Mouse (Mus musculus): ENCODE results near the gene Drg1.
A peak's percentile ranks its signal among the peaks of the same experiment; 100 is the strongest.
"Not testable (repeated sequence)": the region's sequence is repeated elsewhere in the genome, so short reads cannot be mapped to it uniquely, and the experiment has no call there.

Gene Drg1

GRCm38 (mm10) chr11:3166321-3166720 lies 99.9 kb downstream of the Drg1 start:
- DNase-seq (ENCODE audit: low read depth) = peak; percentile 18

- DNase-seq (ENCODE audit: low read depth) = peak; percentile 48
Measured at GRCm38 (mm10) chr11:3165210-3165782, 100.9 kb downstream of the Drg1 start.

GRCm38 (mm10) chr11:3163661-3164060 lies 102.6 kb downstream of the Drg1 start:
- peak; percentile 14 for DNase-seq (ENCODE audit: low read depth)

DNA sequence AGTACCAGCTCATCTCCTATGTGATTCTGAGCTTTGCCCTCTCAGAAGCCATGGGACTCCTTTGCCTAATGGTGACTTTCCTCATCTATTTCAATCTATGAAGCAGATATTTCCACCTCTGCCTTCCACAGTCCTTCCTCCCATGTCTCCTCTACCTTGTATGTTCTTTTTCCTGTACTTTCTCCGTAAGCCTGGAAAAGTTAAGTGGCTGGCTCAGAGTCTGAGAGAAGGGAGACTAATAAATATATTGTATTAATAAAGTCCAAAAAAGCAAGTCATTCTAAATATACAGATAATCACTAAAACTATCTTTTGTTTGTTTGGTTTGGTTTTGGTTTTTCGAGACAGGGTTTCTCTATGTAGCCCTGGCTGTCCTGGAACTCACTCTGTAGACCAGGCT lies 103.1 kb downstream of the Drg1 start:
- DNase-seq (ENCODE audit: low read depth) = peak; percentile 19

- DNase-seq (ENCODE audit: low read depth) = peak; percentile 32
Measured at GRCm38 (mm10) chr11:3162236-3162897, 103.8 kb downstream of the Drg1 start.

DNA sequence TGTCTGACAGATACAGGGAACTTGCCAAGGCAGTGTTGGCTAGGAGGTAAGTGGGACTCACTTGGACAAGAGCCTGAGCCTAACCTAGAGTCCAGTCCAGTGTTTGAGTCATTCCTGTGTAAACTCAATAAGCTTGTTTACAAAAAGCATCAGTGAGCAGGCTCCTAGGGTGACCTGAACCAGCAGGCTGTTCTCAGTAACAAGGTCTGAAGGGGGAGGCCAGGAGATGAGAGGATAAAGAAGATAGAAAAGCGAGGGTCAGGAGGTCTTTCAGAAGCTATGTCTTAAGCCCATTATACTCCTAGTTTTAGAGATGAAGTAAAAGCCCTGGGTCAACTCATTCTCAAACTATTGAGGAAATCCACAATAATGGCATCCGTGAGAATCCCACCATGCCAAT lies 104.8 kb downstream of the Drg1 start:
- peak; percentile 14 for DNase-seq (ENCODE audit: low read depth)

DNA sequence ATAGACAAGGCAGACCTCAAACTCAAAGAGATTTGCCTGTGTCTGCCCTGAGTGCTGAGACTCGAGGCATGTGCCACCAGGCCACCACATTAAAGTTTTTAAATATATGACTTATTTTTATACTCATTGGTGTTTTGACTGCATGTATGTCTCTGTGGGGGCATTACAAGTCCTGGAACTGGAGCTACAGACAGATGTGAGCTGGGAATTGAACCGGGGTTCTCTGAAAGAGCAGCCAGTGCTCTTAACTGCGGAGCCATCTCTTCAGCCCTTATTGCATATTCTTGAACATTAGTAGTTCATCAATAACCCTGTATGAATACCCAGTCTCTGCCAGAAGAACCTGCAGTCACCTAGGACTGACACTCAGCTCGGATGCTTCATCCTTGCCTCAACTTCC lies 107.4 kb downstream of the Drg1 start:
- DNase-seq (ENCODE audit: low read depth) = not testable (repeated sequence)

- DNase-seq (ENCODE audit: low read depth) = peak; percentile 40
Measured at GRCm38 (mm10) chr11:3157996-3158395, 108.2 kb downstream of the Drg1 start.

DNA sequence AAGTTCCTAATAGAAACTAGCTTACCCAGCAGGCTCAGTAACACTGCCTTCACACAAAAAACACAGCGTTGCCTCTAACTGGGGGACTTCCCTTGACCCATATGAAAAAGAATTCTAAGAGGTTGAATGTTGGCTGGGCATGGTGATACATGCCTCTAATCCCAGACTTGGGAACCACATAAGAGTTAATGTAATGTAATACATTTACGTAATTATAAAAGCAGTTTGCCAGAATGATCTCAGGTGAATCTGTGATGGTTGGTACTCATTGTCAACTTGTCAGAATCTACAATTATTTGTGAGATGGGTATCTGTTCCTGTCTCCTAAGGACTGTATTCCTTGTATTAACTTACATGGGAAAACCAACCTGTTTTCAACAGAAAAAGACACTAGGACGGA lies 109.2 kb downstream of the Drg1 start:
- DNase-seq (ENCODE audit: low read depth) = not testable (repeated sequence)

DNA sequence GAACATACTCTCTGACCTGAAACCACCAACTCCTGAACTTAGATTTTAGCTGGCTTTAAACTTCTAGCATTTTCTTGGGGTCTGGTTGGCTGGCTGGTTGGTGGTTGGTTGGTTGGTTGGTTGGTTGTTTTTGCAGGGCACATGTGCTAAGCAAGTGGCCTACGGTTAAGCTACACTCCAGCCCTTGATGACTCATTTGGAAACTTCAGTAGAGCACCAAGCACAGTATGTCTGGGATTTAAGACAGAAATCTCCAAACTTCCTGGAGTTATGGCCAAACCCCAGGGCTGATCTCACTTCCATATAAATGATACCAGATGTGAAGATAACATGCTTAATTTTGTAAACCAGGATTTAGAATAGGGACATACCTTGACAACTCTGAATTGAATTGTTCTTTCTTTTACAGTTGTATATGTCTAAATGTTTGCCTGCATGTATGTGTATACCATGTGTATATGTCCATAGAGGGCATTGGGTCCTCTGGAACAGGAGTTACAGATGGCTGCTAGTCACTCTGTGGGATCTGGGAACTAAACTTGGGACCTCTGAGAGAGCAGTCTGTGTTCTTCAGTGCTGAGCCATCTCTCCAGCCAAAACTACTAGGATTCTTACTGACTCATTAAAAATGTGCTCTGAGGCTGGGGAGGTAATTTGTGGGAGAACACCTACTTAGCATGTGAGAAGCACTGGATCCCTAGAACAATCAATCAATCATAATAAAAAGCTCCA lies 112.4 kb downstream of the Drg1 start:
- peak; percentile 27 for DNase-seq (ENCODE audit: low read depth)

GRCm38 (mm10) chr11:3151358-3151757 lies 114.9 kb downstream of the Drg1 start:
- DNase-seq (ENCODE audit: low read depth) = not testable (repeated sequence)

DNA sequence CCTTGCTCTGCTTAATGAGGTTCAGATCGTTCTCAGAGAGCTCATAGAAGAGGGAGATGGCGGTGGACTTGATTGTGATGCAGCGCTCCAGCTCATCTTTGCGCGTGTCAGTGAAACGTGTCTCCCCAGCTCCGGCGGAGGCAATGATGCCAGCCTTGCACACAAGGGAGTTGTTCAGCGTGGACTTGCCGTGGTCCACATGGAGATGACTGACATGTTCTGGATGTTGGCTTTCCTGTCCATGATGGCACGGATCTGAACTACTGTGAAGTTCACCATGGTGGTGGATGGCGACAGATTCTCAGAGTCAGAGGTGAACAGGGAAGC lies 115.6 kb downstream of the Drg1 start:
- not testable (repeated sequence) for DNase-seq (ENCODE audit: low read depth)

DNA sequence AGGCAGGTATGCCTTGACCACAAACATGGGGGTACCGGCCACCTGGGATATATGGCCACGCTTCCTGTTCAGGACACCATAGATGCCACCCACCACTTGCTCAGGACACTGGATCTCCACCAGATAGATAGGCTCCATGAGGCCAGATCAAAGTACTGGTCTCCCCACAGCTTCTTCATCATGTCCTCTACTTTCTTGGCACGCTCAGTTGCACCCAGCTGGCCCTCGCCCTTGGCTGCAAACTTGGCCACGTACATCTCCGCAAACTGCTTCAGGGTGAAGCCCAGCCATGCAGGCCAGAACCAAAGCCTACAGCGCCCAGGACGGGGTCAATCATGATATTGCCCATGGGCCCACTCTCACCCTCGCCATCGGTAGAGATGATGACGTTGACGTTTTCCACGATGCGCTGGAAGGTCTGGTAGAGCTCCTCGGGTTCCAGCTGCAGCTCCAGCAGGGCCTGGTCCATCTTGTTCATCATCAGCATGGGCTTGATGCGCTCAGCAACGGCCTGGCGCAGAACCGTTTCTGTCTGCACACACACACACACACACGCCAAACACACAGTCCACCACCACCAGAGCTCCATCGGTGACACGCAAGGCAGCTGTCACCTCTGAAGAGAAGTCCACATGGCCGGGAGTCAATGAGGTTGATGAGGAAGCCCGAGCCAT lies 116.1 kb downstream of the Drg1 start:
- DNase-seq (ENCODE audit: low read depth) = not testable (repeated sequence)

GRCm38 (mm10) chr11:3149471-3149870 lies 116.7 kb downstream of the Drg1 start:
- DNase-seq (ENCODE audit: low read depth) = not testable (repeated sequence)

GRCm38 (mm10) chr11:3146806-3147205 lies 119.4 kb downstream of the Drg1 start:
- not testable (repeated sequence) for DNase-seq (ENCODE audit: low read depth)

DNA sequence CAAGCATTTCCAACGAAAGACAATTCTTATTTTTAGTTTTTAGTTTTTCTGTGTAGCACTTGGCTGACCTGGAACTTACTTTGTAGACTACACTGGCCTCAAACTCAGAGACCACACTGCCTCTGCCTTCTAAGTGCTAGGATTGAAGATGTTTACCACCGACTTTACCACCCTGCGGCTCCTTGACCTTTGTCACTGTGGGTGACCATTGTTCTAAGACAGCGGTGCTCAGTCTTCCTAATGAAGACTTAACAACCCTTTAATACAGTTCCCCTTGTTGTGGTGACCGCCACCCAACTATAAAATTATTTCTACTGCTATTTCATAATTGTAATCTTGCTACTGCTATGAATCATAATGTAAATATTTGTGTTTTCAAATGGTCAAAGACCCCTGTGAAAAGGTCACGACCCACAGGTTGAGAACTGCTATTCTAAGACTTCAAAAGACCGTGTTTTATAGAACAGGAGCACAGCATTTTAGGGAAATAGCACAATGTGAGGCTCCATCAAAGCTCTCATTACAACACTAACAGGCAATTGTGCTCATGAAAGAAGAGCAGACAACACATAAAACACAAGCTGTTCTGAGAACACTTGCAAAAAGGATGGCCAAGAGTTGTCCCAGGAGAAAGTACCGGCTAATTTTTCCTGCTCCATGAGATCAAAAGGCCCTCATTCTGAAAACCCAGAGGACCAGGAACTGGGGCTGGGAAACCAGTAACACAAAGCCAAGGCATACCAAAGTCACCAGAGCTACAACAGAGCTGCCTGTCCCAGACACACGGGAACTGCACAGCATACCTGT lies 120.7 kb downstream of the Drg1 start:
- peak; percentile 21 for DNase-seq (ENCODE audit: low read depth)

GRCm38 (mm10) chr11:3143984-3144383 lies 122.2 kb downstream of the Drg1 start:
- not testable (repeated sequence) for DNase-seq (ENCODE audit: low read depth)

- not testable (repeated sequence) for DNase-seq (ENCODE audit: low read depth)
Measured at GRCm38 (mm10) chr11:3142413-3142812, 123.8 kb downstream of the Drg1 start.

DNA sequence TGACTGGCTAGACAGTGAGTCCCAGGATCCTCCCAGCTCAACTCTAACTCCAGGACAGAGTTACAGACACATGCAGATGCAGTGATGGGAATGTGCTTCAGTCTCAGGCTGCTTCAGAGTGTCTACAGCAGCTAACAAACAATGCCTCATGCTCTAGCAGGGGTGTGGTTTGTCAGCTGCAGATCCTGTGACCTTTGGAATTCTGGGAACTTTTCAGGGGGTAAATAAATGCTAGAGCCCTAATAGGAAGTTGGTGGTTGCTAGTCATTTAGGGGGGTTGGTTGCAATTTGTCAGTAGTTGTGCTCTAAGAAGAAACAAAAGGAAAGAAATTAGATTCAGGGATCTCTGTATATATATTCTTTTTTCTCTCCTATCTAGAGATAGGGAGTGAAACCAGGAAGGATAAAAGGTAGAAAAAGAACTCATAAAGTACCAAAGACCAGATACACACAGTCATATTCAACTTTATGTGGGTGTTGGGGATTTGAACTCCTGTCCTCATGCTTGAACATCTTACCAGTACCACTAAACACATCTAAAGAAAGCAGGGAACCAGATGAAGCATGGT lies 125.2 kb downstream of the Drg1 start:
- DNase-seq (ENCODE audit: low read depth) = not testable (repeated sequence)

GRCm38 (mm10) chr11:3138323-3138722 lies 127.9 kb downstream of the Drg1 start:
- not testable (repeated sequence) for DNase-seq (ENCODE audit: low read depth)

Data from naive thymus-derived CD4-positive, alpha-beta T cell, adult 2 months (primary cell).